Mouse (Mus musculus) cerebellum, postnatal 10 days (tissue): ENCODE results near the gene Srsx.
"Not testable (repeated sequence)": the region's sequence is repeated elsewhere in the genome, so short reads cannot be mapped to it uniquely, and the experiment has no call there.

Experiments used
- DNase-seq, 2 experiments: peaks; one replicate each; pipeline ENCODE4 v3.0.0; 2021; ENCODE audit warnings: mixed read lengths in 2 of 2

Srsx gene

DNA sequence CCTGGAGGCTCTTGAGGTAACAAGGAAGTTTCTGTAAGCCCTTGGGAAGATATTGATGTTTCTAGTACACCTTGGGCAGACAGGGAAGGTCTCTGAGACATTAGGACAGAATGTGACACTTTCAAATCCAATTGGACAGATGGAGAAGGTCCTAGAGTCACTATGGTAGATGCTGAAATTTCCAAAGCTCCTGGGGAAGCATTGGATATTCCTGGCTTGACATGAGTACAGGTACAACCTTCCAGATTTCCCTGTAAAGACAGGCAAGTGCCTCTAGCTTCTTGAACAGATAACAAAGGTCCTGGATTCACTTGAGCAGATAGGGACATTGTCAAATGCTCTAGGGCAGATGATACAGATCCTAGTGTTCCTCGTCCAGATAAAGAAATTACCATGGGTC, at the start of gene Srsx:
TSS of gene Srsx (minus strand) at position 101 of the 400 bp plus-strand sequence.
- DNase-seq: not testable (repeated sequence)

DNA sequence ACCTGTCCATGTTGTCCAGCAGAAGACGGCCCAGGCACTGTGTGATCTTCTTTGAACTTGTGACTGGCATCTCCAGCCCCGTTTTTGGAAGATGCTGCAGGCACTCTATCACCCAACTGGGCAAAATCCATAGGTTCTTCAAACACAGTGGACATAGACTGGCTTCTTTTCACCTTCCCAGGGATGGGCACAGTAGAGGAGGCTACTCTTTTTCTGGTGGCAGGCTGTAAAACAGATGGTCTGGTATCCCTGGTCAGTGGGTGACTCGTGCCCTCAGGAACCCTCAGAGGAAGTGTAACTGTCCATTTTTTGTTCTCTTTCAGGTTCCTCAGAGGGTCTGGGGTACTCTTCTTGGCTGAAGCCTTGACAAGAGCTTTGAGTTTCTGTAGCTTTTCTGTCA, 24.5 kb upstream of the Srsx start, which contains the start of gene Gm17577:
TSS of gene Gm17577 (minus strand) at position 101 of the 400 bp plus-strand sequence.
- DNase-seq: not testable (repeated sequence)
